Mouse (Mus musculus): ENCODE measurements around the gene Trnau1ap.
"Not testable (repeated sequence)": the region's sequence is repeated elsewhere in the genome, so short reads cannot be mapped to it uniquely, and the experiment has no call there.

The Trnau1ap gene

DNA sequence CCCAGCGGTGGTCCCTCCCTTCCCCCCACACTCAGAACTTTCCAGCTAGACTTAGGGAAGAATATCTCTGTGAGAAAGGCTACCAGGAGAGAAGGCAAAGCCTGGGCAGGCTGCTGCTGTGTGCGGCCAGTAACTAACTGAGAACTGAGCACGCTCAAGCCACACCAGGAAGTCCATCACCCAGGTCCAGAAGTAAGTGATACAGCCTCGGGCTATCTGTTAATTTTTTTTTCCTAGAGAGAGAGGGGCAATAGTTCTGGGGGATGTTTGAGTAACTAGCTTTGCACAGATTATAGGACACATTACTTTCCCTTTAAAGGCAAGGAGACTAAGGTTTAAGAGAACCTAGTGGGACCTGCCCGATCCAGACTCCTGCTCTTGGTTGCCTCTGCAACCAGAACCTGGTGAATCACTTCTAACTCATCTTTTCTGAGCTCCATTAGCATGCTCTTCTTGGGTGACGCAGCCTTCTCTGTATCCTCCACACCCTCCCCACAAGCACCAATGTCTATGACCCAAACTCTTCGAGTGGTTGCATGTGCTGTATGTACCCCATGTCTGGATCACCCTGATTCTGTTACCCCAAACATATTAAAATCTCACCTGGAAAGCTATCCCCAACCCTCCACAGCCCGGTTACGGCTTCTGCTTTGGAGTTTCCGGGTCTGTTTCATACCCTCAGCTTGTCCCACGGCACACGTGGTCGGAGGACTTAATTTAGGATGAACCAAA lies 15.2 kb upstream of the Trnau1ap start:
- no peak for DNase-seq (ENCODE audit: extremely low read depth, low read depth)

DNA sequence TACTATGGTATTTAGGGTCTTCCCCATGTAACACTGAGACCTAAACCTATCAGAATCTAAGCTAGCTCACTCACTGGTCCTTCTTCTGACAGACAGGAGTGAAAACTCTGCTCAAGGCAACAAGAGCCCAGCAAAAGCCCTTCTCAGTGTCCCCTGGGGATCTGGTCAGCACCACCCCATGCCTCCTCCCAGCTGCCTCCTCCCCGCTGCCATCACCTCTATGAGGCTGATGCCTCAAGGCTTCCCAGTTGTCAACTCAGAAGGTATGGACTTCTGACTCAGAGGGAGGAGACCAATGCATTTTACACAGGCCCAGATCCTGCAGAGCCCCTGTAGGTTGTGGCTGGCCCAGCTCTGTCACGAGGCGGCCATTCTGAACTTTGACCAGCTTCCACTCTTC lies 12.1 kb upstream of the Trnau1ap start:
- no peak for DNase-seq (ENCODE audit: extremely low read depth, low read depth)

GRCm38 (mm10) chr4:132338943-132339342 lies 9.6 kb upstream of the Trnau1ap start:
- DNase-seq (ENCODE audit: extremely low read depth, low read depth), result no peak

GRCm38 (mm10) chr4:132332880-132333279 lies 3.5 kb upstream of the Trnau1ap start:
- DNase-seq (ENCODE audit: extremely low read depth, low read depth), result no peak

DNA sequence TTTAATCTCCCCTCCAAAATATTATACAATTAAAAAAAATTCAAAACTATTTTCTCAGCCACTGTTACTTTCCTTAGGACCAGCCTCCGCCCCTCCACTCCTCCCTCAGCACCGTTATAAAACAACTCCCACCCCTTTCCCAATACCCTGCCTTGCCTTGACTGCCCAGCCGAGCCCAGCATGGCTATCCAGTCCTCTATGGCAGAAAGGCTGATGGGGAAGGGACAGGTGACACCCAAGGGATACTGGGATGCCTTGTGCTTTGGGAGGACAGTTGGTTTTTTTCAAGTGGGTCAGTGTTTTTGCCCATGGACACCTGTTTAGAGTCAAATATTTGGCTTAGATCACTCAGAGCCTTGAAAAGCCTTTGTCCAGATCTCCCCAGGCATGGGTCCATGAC lies 2.6 kb upstream of the Trnau1ap start:
- no peak for DNase-seq (ENCODE audit: extremely low read depth, low read depth)

DNA sequence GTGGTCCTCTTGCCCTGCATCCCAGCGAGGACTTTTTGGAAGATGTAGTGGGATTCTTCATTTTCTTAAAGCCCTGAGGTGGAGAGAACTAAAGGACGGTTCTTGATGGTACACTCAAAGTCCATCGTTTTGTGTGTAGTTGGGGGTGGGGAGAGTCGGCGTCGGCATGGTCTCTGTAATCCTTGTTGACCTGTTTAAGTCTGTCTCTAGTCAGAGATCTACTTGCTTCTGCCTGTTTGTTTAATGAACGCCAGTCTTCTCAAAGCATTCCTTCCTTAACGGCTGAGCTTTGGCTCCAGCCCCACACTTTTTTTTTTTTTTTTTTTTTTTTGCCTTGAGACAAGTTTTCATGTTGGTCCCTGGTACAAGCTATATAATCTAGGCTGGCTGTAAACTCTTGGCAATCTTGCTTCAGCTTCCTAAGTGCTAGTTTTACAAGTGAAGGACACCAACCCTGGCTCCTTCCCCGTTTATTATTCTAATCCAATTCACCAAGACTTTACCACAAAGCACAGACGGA lies 557 bp upstream of the Trnau1ap start:
- DNase-seq (ENCODE audit: extremely low read depth, low read depth), result no peak

- no peak for DNase-seq (ENCODE audit: extremely low read depth, low read depth)
These were observed 851 bp downstream of the Trnau1ap start for GRCm38 (mm10) chr4:132328391-132328982.

GRCm38 (mm10) chr4:132326481-132326880 lies 2.9 kb downstream of the Trnau1ap start:
- no peak for DNase-seq (ENCODE audit: extremely low read depth, low read depth)

DNA sequence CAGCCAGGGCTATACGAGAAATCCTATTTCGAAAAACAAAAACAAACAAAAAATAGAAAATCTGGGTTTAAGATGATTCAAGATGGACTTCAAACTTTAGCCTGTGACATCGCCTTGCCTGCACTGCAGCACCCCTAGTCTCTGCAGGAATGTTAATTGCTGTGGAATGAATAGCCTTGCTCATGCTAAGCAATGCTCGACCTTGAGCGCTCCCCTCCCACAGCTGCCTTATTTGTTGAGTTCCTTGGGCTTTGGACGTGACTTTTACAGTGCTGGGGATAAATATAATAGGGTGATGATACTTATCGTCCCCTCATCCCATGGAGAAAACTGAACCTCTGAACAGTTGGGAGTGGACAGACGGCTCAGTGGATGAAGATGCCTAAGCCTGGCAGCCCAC lies 13.6 kb downstream of the Trnau1ap start:
- no peak for DNase-seq (ENCODE audit: extremely low read depth, low read depth)

GRCm38 (mm10) chr4:132312627-132313026 lies 16.7 kb downstream of the Trnau1ap start:
- no peak for DNase-seq (ENCODE audit: extremely low read depth, low read depth)

GRCm38 (mm10) chr4:132311801-132312200 lies 17.5 kb downstream of the Trnau1ap start:
- no peak for DNase-seq (ENCODE audit: extremely low read depth, low read depth)

GRCm38 (mm10) chr4:132311209-132311608 lies 18.1 kb downstream of the Trnau1ap start:
- DNase-seq (ENCODE audit: extremely low read depth, low read depth), result peak; percentile 26

- DNase-seq (ENCODE audit: extremely low read depth, low read depth), result peak; percentile 66
These were observed 19.4 kb downstream of the Trnau1ap start for GRCm38 (mm10) chr4:132309849-132310472.

GRCm38 (mm10) chr4:132309140-132309848 lies 20.0 kb downstream of the Trnau1ap start:
- DNase-seq (ENCODE audit: extremely low read depth, low read depth), result peak; percentile 61

DNA sequence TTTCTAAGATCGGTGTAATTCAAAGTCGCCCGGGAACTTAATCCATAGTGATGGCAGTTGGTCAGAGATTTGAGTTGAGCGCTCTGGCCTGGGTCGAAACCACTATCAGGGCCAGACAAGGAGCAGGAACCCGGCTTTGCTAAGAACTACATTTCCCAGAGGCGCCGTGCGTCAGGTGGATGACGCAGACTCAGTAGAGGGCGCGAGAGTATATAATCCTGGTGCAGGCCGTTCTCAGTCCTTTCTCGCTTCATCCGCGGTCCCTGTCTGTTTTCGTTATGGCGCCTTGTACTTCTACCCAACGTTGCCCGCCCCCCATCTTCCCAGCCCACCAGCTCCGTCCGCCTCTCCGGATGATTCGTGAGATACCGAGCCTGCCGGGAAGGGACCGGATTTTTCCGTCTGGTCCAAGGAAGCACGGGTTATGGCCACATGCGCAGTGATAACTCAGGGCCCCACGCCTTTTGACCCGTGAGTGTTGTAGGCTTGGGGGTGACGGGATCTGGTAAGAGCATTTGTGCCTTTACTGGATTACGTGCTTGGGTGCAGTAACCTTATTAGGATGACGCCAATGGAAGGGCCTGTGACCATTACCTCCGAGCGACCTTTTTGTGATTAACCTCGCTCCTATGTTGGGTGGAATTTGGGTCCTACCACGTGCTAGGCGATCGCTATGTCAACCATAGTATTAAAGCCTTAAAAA lies 20.8 kb downstream of the Trnau1ap start:
- peak; percentile 88 for DNase-seq (ENCODE audit: extremely low read depth, low read depth)

GRCm38 (mm10) chr4:132306004-132306403 lies 23.3 kb downstream of the Trnau1ap start:
- DNase-seq (ENCODE audit: extremely low read depth, low read depth), result no peak

DNA sequence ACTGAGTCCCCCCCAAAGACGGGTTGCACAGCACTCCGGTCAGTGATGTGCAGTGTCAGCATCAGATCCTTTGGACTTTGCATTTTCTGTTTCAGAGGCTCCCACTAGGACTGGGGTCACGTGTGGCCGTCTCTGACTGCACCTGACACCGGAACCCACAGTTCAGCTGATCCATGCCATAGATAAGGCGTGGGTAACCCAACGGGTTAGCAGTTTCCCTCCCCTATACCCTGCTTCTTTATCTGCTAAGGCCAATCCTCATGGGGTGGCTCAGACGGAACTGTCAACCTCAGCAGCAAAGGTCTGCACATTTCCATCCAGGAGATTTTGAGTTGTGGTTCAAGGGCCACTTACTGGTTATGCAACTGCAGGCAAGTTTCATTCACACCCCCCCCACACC lies 24.1 kb downstream of the Trnau1ap start:
- DNase-seq (ENCODE audit: extremely low read depth, low read depth), result no peak

GRCm38 (mm10) chr4:132303484-132303883 lies 25.9 kb downstream of the Trnau1ap start:
- DNase-seq (ENCODE audit: extremely low read depth, low read depth), result not testable (repeated sequence)

DNA sequence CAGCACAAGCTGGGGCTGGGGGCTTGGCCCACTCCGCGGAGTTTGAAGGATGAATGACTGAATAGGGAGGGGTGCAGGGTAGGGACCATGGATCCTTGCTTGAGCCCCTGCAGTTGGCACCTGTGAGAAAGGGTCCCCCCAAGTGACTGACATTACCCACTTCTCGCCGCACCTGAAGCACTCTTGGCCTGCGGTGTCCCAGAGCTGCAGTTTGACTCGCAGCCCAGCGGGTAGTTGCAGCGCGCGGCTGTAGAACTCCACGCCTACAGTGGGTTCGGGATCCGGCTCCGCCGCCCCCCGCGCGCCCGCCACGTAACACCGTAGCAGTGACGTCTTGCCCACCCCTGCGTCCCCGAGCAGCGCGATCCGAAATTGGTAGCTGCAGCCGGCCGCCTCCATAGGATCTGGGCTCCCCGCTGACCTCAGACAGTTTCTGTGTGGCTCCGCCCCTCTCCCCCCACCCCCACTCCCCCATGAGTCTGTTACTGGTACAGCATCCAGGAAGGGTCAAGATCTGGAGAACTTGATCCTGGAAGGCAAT lies 26.3 kb downstream of the Trnau1ap start, which contains the start of gene Rab42:
Gene Rab42, minus strand, starts transcription at position 447 of the 541 bp plus-strand sequence.
- no peak for DNase-seq (ENCODE audit: extremely low read depth, low read depth)

Measured in MEL-GATA-1-ER (cell line).